Mouse (Mus musculus) liver, embryonic 11.5 days (tissue): Measurements from ENCODE around the gene Amtn. TPM values are rescaled to one million over a fixed set of nuclear protein-coding genes. Genes with fewer than 3 reads are reported as not detected.
"Not testable (repeated sequence)": the region's sequence is repeated elsewhere in the genome, so short reads cannot be mapped to it uniquely, and the experiment has no call there.

Experiments used
- ATAC-seq: fragments of 200-750 bp; cut with Nextera tagmentation; replicated peaks from 2 replicates; pipeline ENCODE4 v1.8.0; 2017; ENCODE audit warnings: moderate number of reproducible peaks, mild to moderate bottlenecking, moderate TSS enrichment, moderate library complexity; ENCODE audit not compliant: low FRiP score
- DNase-seq: peaks from one replicate; pipeline ENCODE4 v3.0.0-alpha.2; 2017; ENCODE audit warnings: low spot score
- H3K27ac ChIP-seq: fragments of 300-500 bp; sonication (generic); 2 replicates; pipeline ENCODE4 v1.5.1; 2014; ENCODE audit warnings: mild to moderate bottlenecking, low read depth, low read length, control low read depth
- H3K27me3 ChIP-seq: fragments of 300-500 bp; sonication (generic); replicated peaks from 2 replicates; pipeline ENCODE4 v1.6.1; 2014; ENCODE audit warnings: low read length, mixed read lengths; ENCODE audit not compliant: control insufficient read depth, insufficient read depth
- H3K36me3 ChIP-seq: fragments of 300-500 bp; sonication (generic); 2 replicates; pipeline ENCODE4 v1.6.1; 2014; ENCODE audit warnings: mild to moderate bottlenecking, low read length, moderate library complexity, mixed read lengths; ENCODE audit not compliant: control insufficient read depth, insufficient read depth
- H3K4me1 ChIP-seq: fragments of 300-500 bp; sonication (generic); replicated peaks from 2 replicates; pipeline ENCODE4 v1.6.1; 2014; ENCODE audit warnings: low read length, mixed read lengths; ENCODE audit not compliant: control insufficient read depth, insufficient read depth
- H3K4me2 ChIP-seq: fragments of 300-500 bp; sonication (generic); 2 replicates; pipeline ENCODE4 v1.6.1; 2014; ENCODE audit warnings: mild to moderate bottlenecking, control low read depth, moderate library complexity
- H3K4me3 ChIP-seq: fragments of 300-500 bp; sonication (generic); 2 replicates; pipeline ENCODE4 v1.5.1; 2014; ENCODE audit warnings: low read depth, low read length, control low read depth
- H3K9ac ChIP-seq: fragments of 300-500 bp; sonication (generic); 2 replicates; pipeline ENCODE4 v1.6.1; 2014; ENCODE audit warnings: low read depth, low read length, control low read depth
- H3K9me3 ChIP-seq: fragments of 300-500 bp; sonication (generic); 2 replicates; pipeline ENCODE4 v1.6.1; 2016; ENCODE audit warnings: low read length, inconsistent platforms, mixed read lengths; ENCODE audit not compliant: control insufficient read depth
- WGBS: fragments of 180-500 bp; shearing (Covaris S2); extraction: QIAGEN DNeasy Blood & Tissue Kit; methylation state at CpG from one replicate; pipeline ENCODE4 v1.1.7; 2014; 5-methylcytosine and 5-hydroxymethylcytosine counted together
- polyA plus RNA-seq: library from polyadenylated mRNA; unstranded; fragments of >200 nt; fragmentation: Nextera tagmentation; extraction: Ambion mirVana; gene quantifications from 2 replicates; pipeline ENCODE4 v1.2.1, GENCODE M21; 2014

Gene Amtn
- polyA plus RNA-seq, 1 experiment from 2014 or later, result not detected

DNA sequence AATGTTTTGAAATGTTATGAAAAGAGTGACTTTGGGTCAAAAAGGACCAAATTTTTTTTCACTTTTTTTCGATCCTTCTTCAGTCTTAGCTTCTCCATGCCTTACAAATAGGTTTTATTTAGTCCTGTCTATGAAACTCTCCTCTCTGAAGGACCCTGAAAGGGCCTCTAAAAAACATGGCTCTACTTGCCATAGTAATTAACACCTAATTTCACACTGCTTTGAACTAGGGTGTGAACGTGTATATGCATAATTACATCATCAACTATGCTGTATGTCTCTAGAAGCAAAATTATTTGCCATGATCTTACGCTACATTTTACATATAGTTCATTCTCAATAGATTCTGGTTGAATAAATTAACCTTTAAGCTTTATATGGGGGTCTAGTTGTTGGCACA is 25.6 kb downstream of the Amtn start:
- no peak for DNase-seq
- ATAC-seq, result no peak

DNA sequence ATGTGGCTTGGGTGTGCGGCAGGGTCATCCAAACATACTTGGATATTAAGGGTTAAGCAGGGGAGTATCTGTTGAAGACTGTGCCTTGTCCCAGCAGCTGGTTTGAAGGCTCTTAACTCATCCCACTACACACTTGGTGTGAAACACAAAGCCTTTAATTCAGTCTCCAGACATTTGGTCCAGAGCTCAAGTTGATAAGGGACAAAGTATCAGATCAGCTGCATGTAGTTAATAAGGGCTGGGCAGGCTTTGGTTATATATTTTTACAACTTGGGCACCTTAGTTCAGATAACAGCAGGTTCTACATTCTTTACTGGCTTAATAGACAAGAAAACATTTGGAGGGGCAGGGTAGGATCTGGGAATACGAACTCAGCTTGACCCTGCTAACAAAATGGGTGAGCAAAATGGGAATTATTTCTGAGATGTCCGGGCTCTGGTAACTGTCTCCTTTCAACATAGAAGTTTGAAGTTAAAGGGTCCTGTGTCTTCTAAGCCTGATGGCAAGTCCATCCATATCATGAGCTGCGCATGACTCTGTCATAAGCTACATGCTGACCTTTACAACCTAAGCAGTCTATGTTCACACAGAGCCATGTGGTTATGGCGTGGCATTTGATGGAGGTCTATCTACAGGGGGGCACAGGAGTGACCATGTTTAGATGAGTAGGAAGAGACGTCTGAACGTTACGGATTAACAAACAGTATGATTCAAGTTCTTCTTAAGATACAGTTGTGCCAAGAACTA is 44.6 kb downstream of the Amtn start:
- Histone ChIP-seq H3K36me3 (no peaks in the 10 kb centered on the region), H3K27ac (no peak overlapping the region), H3K4me3 (no peak overlapping the region), H3K9me3 (no peaks in the 10 kb centered on the region), H3K27me3 (no peaks in the 10 kb centered on the region), H3K4me2 (no peak overlapping the region), H3K9ac (no peak overlapping the region), H3K4me1 (no peaks in the 10 kb centered on the region)
- no peak for ATAC-seq
- WGBS, result 84% methylated on average over 8 of the region's 8 CpGs
- no peak for DNase-seq

More for the DNA sequence above, 25.6 kb downstream of the Amtn start:
- H3K4me3 ChIP-seq, result no peak overlapping the region
- H3K9me3 ChIP-seq, result no peaks in the 10 kb centered on the region
- no peak overlapping the region for H3K4me2 ChIP-seq
- 68% methylated on average over 3 of the region's 3 CpGs for WGBS
- no peaks in the 10 kb centered on the region for H3K36me3 ChIP-seq
- no peak overlapping the region for H3K27ac ChIP-seq
- H3K9ac ChIP-seq, result no peak overlapping the region
- H3K4me1 ChIP-seq, result no peaks in the 10 kb centered on the region
- no peaks in the 10 kb centered on the region for H3K27me3 ChIP-seq

- H3K4me2 ChIP-seq, H3K9me3 ChIP-seq, H3K4me1 ChIP-seq, H3K4me3 ChIP-seq, ATAC-seq, H3K9ac ChIP-seq, H3K27me3 ChIP-seq, H3K27ac ChIP-seq, H3K36me3 ChIP-seq, DNase-seq: not testable (repeated sequence)
- 77% methylated on average over 2 of the region's 2 CpGs for WGBS
Measured at GRCm38 (mm10) chr5:88424892-88425291, 49.0 kb downstream of the Amtn start.

- Histone ChIP-seq H3K36me3 (no peaks in the 10 kb centered on the region), H3K4me2 (no peak overlapping the region), H3K9me3 (no peaks in the 10 kb centered on the region), H3K4me1 (no peaks in the 10 kb centered on the region), H3K27me3 (no peaks in the 10 kb centered on the region), H3K27ac (no peak overlapping the region), H3K4me3 (no peak overlapping the region), H3K9ac (no peak overlapping the region)
- 62% methylated on average over 1 of the region's 1 CpGs for WGBS
- DNase-seq (no peak), ATAC-seq (no peak)
Measured at GRCm38 (mm10) chr5:88426753-88427152, 50.8 kb downstream of the Amtn start.

Other genes starting within 250 kb of the Amtn start
- not detected in 2 replicates for gene Gm11115, start 222.0 kb upstream of the Amtn start, polyA plus RNA-seq
- not detected in 2 replicates for gene Gm7714, start 107.2 kb upstream of the Amtn start, polyA plus RNA-seq
- not detected in 2 replicates for gene Prol1, start 58.8 kb upstream of the Amtn start, polyA plus RNA-seq
- not detected in 2 replicates for gene Ambn, start 79.9 kb downstream of the Amtn start, polyA plus RNA-seq
- not detected in 2 replicates for gene Enam, start 111.9 kb downstream of the Amtn start, polyA plus RNA-seq
- 0.23 TPM in 1 of 2 replicates, not detected in the other for gene Jchain, start 151.8 kb downstream of the Amtn start, polyA plus RNA-seq
- gene Utp3, start 178.4 kb downstream of the Amtn start, polyA plus RNA-seq, result 74.5 and 77.7 TPM in 2 replicates
- 9.1 and 10.7 TPM in 2 replicates for gene Rufy3, start 188.9 kb downstream of the Amtn start, polyA plus RNA-seq